Mouse (Mus musculus) neural tube, embryonic 14.5 days (tissue): ENCODE measurements at regions not wholly inside any gene's neighbourhood (a gene's known extent, or its start where the extent isn't known, plus 50 kb on each side); places are given as distances from the start of the nearest gene placed in this dataset.

Source experiments
- ATAC-seq: fragments of 200-750 bp; cut with Nextera tagmentation; 2 replicates; pipeline ENCODE4 v1.8.0; 2017; ENCODE audit warnings: low read depth, mild to moderate bottlenecking, moderate TSS enrichment, moderate library complexity
- H3K27ac ChIP-seq: fragments of 300-500 bp; sonication (generic); 2 replicates; pipeline ENCODE4 v1.5.1; 2014; ENCODE audit warnings: low read depth, mild to moderate bottlenecking, control low read depth, low read length, moderate library complexity, mixed read lengths
- H3K27me3 ChIP-seq: fragments of 300-500 bp; sonication (generic); 2 replicates; pipeline ENCODE4 v1.6.1; 2014; ENCODE audit warnings: low read length; ENCODE audit not compliant: control insufficient read depth, insufficient read depth
- H3K36me3 ChIP-seq: fragments of 300-500 bp; sonication (generic); 2 replicates; pipeline ENCODE4 v1.6.1; 2014; ENCODE audit warnings: low read length, mixed read lengths; ENCODE audit not compliant: control insufficient read depth, insufficient read depth
- H3K4me1 ChIP-seq: fragments of 300-500 bp; sonication (generic); 2 replicates; pipeline ENCODE4 v1.6.1; 2014; ENCODE audit warnings: low read length; ENCODE audit not compliant: control insufficient read depth, insufficient read depth
- H3K4me2 ChIP-seq: fragments of 300-500 bp; sonication (generic); 2 replicates; pipeline ENCODE4 v1.6.1; 2014; ENCODE audit warnings: mild to moderate bottlenecking, low read depth, low read length, control low read depth
- H3K4me3 ChIP-seq: fragments of 300-500 bp; sonication (generic); 2 replicates; pipeline ENCODE4 v1.5.1; 2014; ENCODE audit warnings: low read depth, low read length, control low read depth, mixed read lengths
- H3K9ac ChIP-seq: fragments of 300-500 bp; sonication (generic); replicated peaks from 2 replicates; pipeline ENCODE4 v1.6.1; 2014; ENCODE audit warnings: low read depth, mild to moderate bottlenecking, control low read depth, low read length, mixed read lengths
- H3K9me3 ChIP-seq: fragments of 300-500 bp; sonication (generic); 2 replicates; pipeline ENCODE4 v1.6.1; 2016; ENCODE audit warnings: low read length; ENCODE audit not compliant: control insufficient read depth
- WGBS: fragments of 180-500 bp; shearing (Covaris S2); extraction: QIAGEN DNeasy Blood & Tissue Kit; methylation state at CpG from one replicate; pipeline ENCODE4 v1.1.7; 2014; 5-methylcytosine and 5-hydroxymethylcytosine counted together

DNA sequence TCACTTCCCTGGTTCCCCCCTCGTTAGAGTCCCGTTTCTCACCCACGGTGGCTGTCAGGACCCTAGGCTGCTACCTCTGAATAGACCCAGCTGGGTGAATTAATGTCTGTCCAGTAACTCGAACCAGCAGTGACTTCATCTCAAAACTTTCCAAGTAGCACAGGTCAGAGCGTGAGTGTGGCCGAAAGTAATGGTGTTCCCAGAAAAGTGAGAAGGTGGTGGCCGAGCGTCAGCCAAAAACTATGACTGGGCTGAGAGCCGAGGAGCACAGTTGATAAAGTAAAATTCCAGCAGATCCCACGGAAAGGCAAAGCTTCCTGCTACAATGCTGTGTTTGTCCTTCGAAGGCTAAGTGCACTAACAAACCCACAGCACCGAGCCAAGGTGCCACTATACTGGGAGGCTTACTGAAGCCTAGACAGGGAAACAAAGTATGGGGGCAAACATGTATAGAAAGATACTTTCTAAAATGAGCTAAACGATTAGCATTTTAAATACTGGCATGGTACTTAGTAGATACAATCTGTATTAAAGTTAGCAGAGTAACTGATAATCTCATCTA is 413.7 kb upstream of the Mgmt start:
- Histone ChIP-seq H3K27me3 (no peaks in the 10 kb centered on the region), H3K4me2 (no peak overlapping the region), H3K27ac (no peak overlapping the region), H3K9me3 (no peaks in the 10 kb centered on the region), H3K4me3 (no peak overlapping the region), H3K9ac (no peak overlapping the region), H3K4me1 (peaks cover 5% of the 10 kb centered on the region; the same call in 1 of the 2 replicates), H3K36me3 (no peaks in the 10 kb centered on the region)
- WGBS, result 62% methylated on average over 13 of the region's 13 CpGs
- no peak for ATAC-seq

DNA sequence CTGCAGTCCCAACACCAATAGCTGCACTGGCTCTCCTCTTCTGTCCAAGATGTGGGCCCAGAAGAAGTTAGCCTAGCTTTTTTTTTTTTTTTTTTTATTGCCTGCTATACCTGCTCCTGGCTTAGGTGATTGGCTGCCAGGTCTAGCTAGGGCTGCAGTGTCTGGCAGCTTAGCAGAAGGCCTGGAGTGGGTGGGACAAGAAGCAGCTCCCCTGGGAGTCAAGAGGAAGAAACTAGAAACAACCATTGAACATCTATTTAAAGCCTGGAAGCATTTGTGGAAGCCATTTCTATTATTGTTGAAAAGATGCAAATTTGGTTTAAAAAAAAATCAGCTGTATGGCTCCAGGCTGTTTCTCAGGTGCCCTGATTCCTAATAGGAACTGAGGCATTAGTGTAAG is 411.2 kb upstream of the Mgmt start:
- no peak overlapping the region for H3K9ac ChIP-seq
- no peak overlapping the region for H3K27ac ChIP-seq
- H3K4me1 ChIP-seq, result peaks cover 16% of the 10 kb centered on the region; the same call in 1 of the 2 replicates
- no peaks in the 10 kb centered on the region for H3K27me3 ChIP-seq
- H3K9me3 ChIP-seq, result no peaks in the 10 kb centered on the region
- no peak overlapping the region for H3K4me3 ChIP-seq
- H3K4me2 ChIP-seq, result no peak overlapping the region
- no peaks in the 10 kb centered on the region for H3K36me3 ChIP-seq
- ATAC-seq, result no peak

DNA sequence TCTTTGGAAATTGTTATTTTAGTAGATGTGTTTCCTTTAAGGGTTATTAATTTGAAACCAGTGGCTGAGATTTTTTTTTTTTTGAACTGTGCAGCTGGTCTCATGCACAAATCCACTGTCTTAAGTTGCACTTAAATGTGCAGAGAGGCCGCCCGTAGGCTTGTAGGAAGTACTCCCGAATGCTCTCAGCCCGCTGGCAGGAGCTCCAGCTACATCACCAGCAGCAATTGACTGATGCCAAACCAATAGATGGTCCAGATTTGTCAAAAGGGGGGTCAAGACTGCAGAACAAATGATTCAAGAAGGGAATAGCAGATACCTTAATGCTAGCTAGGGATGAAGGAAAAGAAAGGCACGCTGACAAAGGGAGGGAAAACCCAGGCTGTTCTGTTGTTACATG is 406.9 kb upstream of the Mgmt start:
- WGBS, result 46% methylated on average over 5 of the region's 5 CpGs
- H3K36me3 ChIP-seq, result no peaks in the 10 kb centered on the region
- peak overlapping the region; percentile 48 for H3K27ac ChIP-seq
- no peak overlapping the region for H3K4me2 ChIP-seq
- no peaks in the 10 kb centered on the region for H3K27me3 ChIP-seq
- H3K9me3 ChIP-seq, result no peaks in the 10 kb centered on the region
- H3K4me1 ChIP-seq, result peaks cover 37% of the 10 kb centered on the region
- no peak overlapping the region for H3K9ac ChIP-seq
- H3K4me3 ChIP-seq, result no peak overlapping the region
- ATAC-seq, result no peak

DNA sequence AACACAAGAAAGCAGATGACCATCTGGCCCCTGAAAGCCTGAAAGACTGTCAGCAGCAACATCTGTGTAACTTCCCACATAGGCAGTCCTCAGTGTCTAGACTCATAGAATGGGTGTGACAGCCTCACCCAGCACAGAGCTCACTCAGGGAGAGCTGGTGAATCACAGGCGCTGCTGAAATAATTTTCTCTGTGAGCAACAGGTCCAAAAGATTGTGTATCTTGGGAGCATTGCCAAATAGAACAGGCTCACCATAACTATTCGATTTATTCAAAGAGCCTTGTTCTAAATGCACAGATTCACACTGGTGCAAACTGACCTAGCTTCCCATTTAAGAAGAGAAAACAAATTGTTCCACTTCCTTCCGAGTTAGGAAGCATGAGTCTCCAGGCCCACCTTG is 399.6 kb upstream of the Mgmt start:
- WGBS, result 60% methylated on average over 3 of the region's 3 CpGs
- Histone ChIP-seq H3K27me3 (no peaks in the 10 kb centered on the region), H3K36me3 (no peaks in the 10 kb centered on the region), H3K4me2 (no peak overlapping the region), H3K9me3 (no peaks in the 10 kb centered on the region), H3K9ac (no peak overlapping the region), H3K4me3 (no peak overlapping the region), H3K4me1 (peaks cover 46% of the 10 kb centered on the region), H3K27ac (no peak overlapping the region)
- ATAC-seq, result no peak

DNA sequence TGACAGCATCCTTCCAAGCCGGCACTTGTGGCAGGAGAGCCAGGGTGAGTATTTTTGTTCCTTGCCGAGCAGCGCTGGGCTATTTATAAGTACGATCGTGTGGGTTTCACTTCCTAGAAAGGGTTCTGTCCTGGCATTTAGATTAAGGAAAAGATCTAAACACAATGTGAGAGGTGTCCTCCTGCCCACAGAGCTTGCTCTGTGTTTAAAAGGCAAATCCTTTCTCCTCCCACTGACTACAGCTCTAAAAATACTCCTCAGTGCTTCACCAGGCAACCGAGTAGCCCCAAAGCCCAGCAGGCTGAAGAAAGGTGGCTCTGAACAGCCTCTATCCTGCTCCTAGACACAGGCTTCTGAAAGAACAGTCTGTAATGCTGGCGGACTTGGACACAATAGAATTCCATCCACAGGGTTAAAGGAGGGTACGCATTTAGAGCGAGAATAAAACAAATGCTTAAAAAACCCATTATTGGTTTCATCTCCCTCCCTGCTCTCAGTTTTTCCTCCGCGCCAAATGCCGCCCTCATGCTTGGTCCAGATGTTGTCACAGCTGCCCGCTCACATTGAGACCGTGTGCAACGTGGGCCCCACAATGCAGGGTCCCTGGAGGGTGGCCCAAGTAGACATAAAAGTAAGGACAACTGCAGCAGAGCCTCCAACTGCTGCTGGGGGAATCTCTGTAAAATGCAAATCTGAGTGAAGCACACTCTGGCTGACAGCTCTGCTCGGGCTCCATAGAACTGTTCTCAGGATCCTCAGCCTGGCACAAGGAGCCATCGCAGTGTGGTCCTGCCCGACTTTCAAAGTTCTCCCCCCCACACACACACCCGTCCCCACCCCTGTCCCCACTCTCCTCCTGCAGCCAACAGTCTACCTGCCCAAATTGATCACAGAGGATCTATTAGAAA is 397.8 kb upstream of the Mgmt start:
- Histone ChIP-seq H3K9me3 (no peaks in the 10 kb centered on the region), H3K4me1 (peaks cover 39% of the 10 kb centered on the region), H3K9ac (0 out of 2 replicates have a peak overlapping the region, but pooled peaks have one; percentile 22), H3K4me3 (peak overlapping the region; percentile 4; the same call in 1 of the 2 replicates), H3K27me3 (no peaks in the 10 kb centered on the region), H3K27ac (peak overlapping the region; percentile 66), H3K4me2 (peak overlapping the region; percentile 21; the same call in 1 of the 2 replicates), H3K36me3 (no peaks in the 10 kb centered on the region)
- 16% methylated on average over 19 of the region's 19 CpGs for WGBS
- ATAC-seq, result peak; percentile 46; the same call in 1 of the 2 replicates

DNA sequence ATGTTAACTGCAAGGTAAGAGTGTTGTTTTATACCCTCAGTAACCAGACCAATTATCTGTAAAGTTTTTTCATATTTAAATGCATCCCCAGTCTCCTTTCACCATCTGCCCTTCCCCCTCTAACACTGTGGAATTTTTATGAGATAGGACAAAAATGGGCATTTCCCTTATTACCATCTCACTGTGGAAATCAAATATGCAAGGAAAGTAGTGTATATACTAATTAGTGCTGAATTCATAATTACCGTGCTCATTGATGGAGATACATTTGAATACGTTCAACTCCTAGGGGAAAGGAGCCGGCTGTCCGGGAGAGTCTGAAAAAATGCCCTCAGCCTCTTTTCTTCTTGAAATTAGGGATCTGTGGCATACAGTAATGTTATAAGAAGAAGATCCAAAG is 394.4 kb upstream of the Mgmt start:
- H3K4me1 ChIP-seq, result peaks cover 47% of the 10 kb centered on the region
- H3K9me3 ChIP-seq, result no peaks in the 10 kb centered on the region
- WGBS, result 22% methylated on average over 4 of the region's 4 CpGs
- H3K4me2 ChIP-seq, result no peak overlapping the region
- H3K27me3 ChIP-seq, result no peaks in the 10 kb centered on the region
- H3K27ac ChIP-seq, result peak overlapping the region; percentile 13; the same call in 1 of the 2 replicates
- H3K4me3 ChIP-seq, result no peak overlapping the region
- H3K36me3 ChIP-seq, result no peaks in the 10 kb centered on the region
- H3K9ac ChIP-seq, result no peak overlapping the region
- no peak for ATAC-seq

DNA sequence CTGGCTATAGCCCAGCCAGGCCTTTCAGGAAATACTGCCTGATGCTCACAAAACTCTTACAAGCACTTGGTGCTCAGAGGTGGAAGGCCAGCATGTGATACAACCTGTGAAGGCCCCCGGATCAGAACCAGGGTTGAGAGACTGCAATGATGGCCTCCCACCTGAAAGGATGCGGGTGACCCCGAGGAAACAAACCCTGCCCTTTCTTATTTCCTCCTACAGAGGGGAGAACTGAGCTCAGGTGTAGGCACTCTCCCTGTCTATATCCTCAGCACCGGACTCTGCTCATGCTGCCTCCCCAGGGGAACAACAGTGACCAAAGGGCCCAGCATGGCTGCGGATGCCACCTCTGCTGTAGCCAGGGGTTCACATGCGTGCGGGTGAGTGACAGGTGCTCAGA is 393.3 kb upstream of the Mgmt start:
- Histone ChIP-seq H3K4me3 (no peak overlapping the region), H3K9ac (no peak overlapping the region), H3K36me3 (no peaks in the 10 kb centered on the region), H3K27ac (peak overlapping the region; percentile 63), H3K27me3 (no peaks in the 10 kb centered on the region), H3K9me3 (no peaks in the 10 kb centered on the region), H3K4me1 (peaks cover 39% of the 10 kb centered on the region), H3K4me2 (no peak overlapping the region)
- ATAC-seq, result no peak
- 81% methylated on average over 7 of the region's 7 CpGs for WGBS

DNA sequence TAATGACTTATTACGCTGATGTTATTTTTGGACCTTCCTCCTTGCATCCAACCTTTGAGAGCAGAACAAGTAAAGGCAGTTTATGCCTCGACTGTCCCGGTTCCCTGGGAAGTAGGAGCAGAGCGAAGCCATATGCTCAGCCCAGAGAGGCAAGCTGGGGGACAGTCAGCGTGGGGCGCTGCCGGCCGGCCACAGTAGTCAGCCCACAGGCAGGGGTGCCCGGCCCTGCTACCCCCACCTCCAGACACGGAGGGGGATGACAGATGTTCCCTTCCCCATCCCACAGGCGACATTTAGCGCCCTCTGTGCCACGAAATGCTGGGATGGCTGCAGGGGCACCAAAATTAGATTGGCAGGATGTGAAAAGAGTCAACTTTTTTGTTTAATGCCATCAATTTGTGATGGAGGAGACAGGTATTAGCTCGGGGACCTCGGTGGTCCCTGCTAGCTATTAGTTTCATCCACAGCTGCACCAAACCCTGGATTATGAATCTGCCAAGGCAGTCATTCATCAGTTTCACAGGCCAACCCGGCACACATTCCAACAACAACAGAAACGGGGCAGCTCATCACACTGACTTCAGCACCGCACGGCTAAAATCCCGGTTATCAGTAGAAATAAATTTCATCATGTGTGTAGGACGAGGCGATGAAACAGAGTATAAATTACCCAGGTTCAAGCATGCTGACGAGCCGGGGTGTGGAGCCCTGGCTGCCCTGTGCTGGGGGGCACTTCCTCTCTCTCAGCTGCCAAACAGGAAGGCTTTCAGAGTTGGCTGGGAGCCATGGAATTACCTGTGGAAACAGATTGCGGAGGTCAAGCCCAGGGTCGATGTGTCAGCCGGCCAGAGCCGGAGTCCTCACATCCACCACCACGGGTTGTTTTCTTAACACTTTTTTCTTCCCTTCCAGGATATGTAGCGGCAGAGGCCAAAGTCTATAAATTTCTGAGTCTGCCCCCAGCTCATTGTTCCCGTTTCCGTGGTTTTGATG is 392.3 kb upstream of the Mgmt start:
- Histone ChIP-seq H3K4me2 (no peak overlapping the region; the same call in 1 of the 2 replicates), H3K27me3 (no peaks in the 10 kb centered on the region), H3K9me3 (no peaks in the 10 kb centered on the region), H3K27ac (peak overlapping the region; percentile 40), H3K36me3 (no peaks in the 10 kb centered on the region), H3K9ac (no peak overlapping the region), H3K4me3 (no peak overlapping the region), H3K4me1 (peaks cover 28% of the 10 kb centered on the region)
- 23% methylated on average over 32 of the region's 32 CpGs for WGBS
- ATAC-seq, result no peak
